Mouse (Mus musculus) forebrain, embryonic 14.5 days (tissue): ENCODE measurements around the gene Cep70. TPM values are rescaled to one million over a fixed set of nuclear protein-coding genes. Genes with fewer than 3 reads are reported as not detected.

ENCODE experiments used
- ATAC-seq: fragments of 200-750 bp; cut with Nextera tagmentation; 2 replicates; pipeline ENCODE4 v1.8.0; 2017; ENCODE audit warnings: mild to moderate bottlenecking, moderate library complexity
- DNase-seq: peaks from one replicate; pipeline ENCODE4 v3.0.0-alpha.2; 2015; ENCODE audit warnings: low spot score
- H3K27ac ChIP-seq: fragments of 300-500 bp; sonication (generic); 2 replicates; pipeline ENCODE4 v1.5.1; 2014; ENCODE audit warnings: low read depth, mild to moderate bottlenecking, control low read depth, low read length, moderate library complexity
- H3K27me3 ChIP-seq: fragments of 300-500 bp; sonication (generic); replicated peaks from 2 replicates; pipeline ENCODE4 v1.6.1; 2014; ENCODE audit warnings: low read length, control low read depth, mixed read lengths; ENCODE audit not compliant: control insufficient read depth, insufficient read depth
- H3K36me3 ChIP-seq: fragments of 300-500 bp; sonication (generic); 2 replicates; pipeline ENCODE4 v1.6.1; 2014; ENCODE audit warnings: low read length, control low read depth; ENCODE audit not compliant: control insufficient read depth, insufficient read depth
- H3K4me1 ChIP-seq: fragments of 300-500 bp; sonication (generic); 2 replicates; pipeline ENCODE4 v1.6.1; 2014; ENCODE audit warnings: antibody characterized with exemption, low read length, control low read depth; ENCODE audit not compliant: control insufficient read depth, insufficient read depth
- H3K4me2 ChIP-seq: fragments of 300-500 bp; sonication (generic); 2 replicates; pipeline ENCODE4 v1.6.1; 2014; ENCODE audit warnings: mild to moderate bottlenecking, control low read depth, low read length
- H3K4me3 ChIP-seq: fragments of 300-500 bp; sonication (generic); 2 replicates; pipeline ENCODE4 v1.5.1; 2014; ENCODE audit warnings: low read depth, low read length, control low read depth
- H3K9ac ChIP-seq: fragments of 300-500 bp; sonication (generic); 2 replicates; pipeline ENCODE4 v1.6.1; 2014; ENCODE audit warnings: mild to moderate bottlenecking, low read length, control low read depth, moderate library complexity
- H3K9me3 ChIP-seq: fragments of 300-500 bp; sonication (generic); replicated peaks from 2 replicates; pipeline ENCODE4 v1.6.1; 2016; ENCODE audit warnings: low read length, control low read depth, mixed read lengths; ENCODE audit not compliant: control insufficient read depth
- WGBS: fragments of 180-500 bp; shearing (Covaris S2); extraction: QIAGEN DNeasy Blood & Tissue Kit; methylation state at CpG from one replicate; pipeline ENCODE4 v1.1.7; 2014; 5-methylcytosine and 5-hydroxymethylcytosine counted together
- polyA plus RNA-seq: library from polyadenylated mRNA; unstranded; fragments of >200 nt; fragmentation: Nextera tagmentation; extraction: Ambion mirVana; gene quantifications from 2 replicates; pipeline ENCODE4 v1.2.1, GENCODE M21; 2014

Gene Cep70
- polyA plus RNA-seq, 1 experiment from 2014 or later: 65.1 TPM

DNA sequence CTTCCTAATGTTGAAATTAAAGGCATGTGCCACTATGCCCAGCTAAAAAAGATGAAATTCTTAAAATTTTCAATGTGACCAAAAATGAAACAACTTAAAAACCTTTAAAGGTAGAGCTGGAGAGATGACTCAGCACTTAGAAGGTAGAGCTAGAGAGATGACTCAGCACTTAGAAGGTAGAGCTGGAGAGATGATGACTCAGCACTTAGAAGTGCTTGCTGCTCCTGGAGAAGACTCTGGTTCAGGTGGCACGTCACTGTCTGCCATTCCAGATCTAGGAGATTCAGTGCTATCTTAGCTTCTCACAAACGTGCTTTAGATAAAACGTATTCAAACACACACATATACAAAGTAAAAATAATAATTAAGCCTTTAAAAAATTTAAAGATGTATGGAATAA lies 13.7 kb downstream of the Cep70 start:
- H3K9ac ChIP-seq: no peak overlapping the region

DNA sequence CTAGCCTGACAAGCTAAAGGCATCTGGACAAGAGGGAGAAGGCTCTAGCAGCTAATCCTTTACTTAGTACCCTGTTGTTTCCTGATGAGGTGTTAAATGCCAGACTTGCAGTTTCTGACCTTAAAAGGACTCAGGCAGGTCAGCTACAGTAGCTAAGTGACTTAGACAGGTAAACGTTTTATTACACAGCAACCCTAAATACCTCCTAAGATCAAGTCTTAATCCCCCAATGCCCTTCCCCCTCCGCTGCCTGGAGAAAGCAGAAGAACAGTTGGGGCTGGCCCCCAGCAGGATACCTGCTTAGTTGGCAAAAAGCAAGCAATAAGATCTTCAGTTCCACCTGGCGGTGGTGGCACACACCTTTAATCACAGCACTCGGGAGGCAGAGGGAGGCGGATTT lies 15.7 kb downstream of the Cep70 start:
- H3K4me3 ChIP-seq: no peak overlapping the region
- H3K36me3 ChIP-seq: peaks cover 65% of the 10 kb centered on the region
- no peaks in the 10 kb centered on the region for H3K9me3 ChIP-seq
- no peaks in the 10 kb centered on the region for H3K4me1 ChIP-seq
- H3K9ac ChIP-seq: no peak overlapping the region
- WGBS: 71% methylated on average over 5 of the region's 5 CpGs
- H3K4me2 ChIP-seq: no peak overlapping the region
- ATAC-seq (no peak), DNase-seq (no peak)
- no peaks in the 10 kb centered on the region for H3K27me3 ChIP-seq
- H3K27ac ChIP-seq: no peak overlapping the region

More for the DNA sequence above, 13.7 kb downstream of the Cep70 start:
- H3K27ac ChIP-seq: no peak overlapping the region
- WGBS: 93% methylated on average over 3 of the region's 3 CpGs
- H3K4me2 ChIP-seq: no peak overlapping the region
- H3K36me3 ChIP-seq: peaks cover 50% of the 10 kb centered on the region
- H3K4me3 ChIP-seq: no peak overlapping the region
- no peaks in the 10 kb centered on the region for H3K27me3 ChIP-seq
- no peak for ATAC-seq
- no peaks in the 10 kb centered on the region for H3K4me1 ChIP-seq
- no peak for DNase-seq
- no peaks in the 10 kb centered on the region for H3K9me3 ChIP-seq

DNA sequence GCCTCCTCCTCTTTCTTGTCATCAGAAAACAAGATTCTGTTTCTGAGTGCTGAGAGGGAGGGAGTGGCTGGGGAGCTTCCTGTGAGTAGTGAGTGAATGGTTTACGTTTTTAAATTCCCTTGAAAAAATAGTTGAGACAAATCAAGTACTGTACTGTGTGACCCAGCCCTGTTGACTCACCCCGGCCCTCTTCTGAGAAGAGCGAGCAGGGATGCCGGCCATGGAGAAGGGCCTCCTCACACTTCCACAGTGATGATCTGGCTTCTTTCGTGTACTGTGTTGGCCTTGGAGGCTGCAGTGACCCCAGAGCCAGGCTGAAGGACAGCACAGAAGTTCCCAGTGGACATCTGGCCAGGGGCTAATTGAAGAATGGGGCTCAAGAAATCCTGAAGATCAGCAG lies 61.1 kb downstream of the Cep70 start:
- H3K27ac ChIP-seq: no peak overlapping the region
- H3K4me1 ChIP-seq: no peaks in the 10 kb centered on the region
- no peak for DNase-seq
- H3K9ac ChIP-seq: no peak overlapping the region
- H3K27me3 ChIP-seq: no peaks in the 10 kb centered on the region
- no peaks in the 10 kb centered on the region for H3K9me3 ChIP-seq
- WGBS: 94% methylated on average over 5 of the region's 5 CpGs
- peaks cover 58% of the 10 kb centered on the region for H3K36me3 ChIP-seq
- ATAC-seq: no peak
- H3K4me2 ChIP-seq: no peak overlapping the region
- H3K4me3 ChIP-seq: no peak overlapping the region

DNA sequence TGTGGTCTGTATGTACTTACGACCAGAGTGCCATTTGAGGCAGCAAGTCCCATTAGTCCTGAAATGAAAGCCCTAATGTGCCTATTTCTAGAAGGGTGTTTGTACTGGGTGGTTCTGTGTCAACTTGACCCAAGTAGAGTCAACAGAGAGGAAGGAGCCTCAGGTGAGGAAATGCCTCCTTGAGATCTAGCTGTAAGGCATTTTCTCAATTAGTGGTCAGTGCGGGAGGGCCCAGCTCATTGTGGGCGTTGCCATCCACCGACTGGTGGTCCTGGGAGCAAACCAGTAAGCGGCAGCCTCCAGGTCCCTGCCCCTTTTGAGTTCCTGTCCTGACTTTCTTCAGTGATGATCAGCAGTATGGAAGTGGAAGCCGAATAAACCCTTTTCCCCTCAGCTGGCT lies 63.1 kb downstream of the Cep70 start:
- H3K9me3 ChIP-seq: no peaks in the 10 kb centered on the region
- no peak for ATAC-seq
- no peak overlapping the region for H3K4me3 ChIP-seq
- no peaks in the 10 kb centered on the region for H3K4me1 ChIP-seq
- H3K36me3 ChIP-seq: peaks cover 57% of the 10 kb centered on the region
- H3K9ac ChIP-seq: no peak overlapping the region
- no peak overlapping the region for H3K27ac ChIP-seq
- H3K27me3 ChIP-seq: no peaks in the 10 kb centered on the region
- 87% methylated on average over 6 of the region's 6 CpGs for WGBS
- no peak for DNase-seq
- H3K4me2 ChIP-seq: no peak overlapping the region

DNA sequence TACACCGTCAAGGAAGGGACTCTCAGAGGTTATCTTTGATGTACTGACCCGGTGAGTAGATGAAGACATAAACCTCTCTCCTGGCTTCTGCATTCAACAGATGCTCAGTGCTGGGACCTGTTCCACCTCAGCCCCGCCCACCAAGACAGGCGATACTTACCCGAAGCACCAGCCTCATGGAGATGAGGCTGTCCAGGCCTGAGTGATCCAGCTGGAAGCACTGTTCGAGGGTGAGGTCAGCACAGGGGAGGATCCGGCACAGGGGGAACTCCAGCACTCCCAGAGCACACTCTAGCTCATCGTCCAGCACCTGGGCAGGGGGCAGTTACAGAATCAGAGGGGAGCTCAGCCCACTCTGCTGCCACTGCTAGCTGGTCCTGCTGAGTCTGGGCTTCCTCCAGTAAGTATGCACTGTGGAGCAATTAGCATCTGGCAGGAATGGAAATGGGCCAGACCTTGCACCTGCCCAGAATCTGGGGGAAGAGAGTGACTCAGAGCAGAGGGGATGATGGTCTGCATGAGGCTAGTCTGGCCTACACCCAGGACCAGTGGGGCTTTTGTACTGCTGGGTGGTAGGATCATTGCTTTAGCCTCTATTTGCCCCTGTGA lies 76.3 kb downstream of the Cep70 start:
- Histone ChIP-seq H3K27me3 (no peaks in the 10 kb centered on the region), H3K4me3 (no peak overlapping the region), H3K36me3 (no peaks in the 10 kb centered on the region), H3K27ac (no peak overlapping the region), H3K4me2 (no peak overlapping the region), H3K9ac (no peak overlapping the region), H3K4me1 (no peaks in the 10 kb centered on the region), H3K9me3 (no peaks in the 10 kb centered on the region)
- ATAC-seq (no peak), DNase-seq (peak; percentile 13)
- WGBS: 75% methylated on average over 8 of the region's 8 CpGs

DNA sequence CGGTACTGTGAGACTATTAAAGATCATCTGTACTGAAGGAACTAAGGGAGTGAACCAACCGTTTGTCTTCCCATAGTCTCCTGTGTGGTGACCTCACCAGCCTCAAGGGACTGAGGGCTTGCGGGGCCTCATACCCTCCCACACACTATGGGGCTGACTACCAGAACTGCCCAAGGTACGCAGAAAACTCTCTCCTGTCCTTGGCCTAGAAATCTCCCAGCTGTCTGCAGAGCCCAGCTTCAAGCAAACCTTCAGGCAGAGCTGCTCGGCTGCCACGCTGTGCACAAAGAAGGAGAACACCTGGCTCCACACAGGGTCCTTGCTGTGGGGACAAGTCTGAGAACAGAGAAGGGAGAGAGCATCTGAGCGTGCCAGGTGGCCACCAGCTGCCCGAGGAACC lies 76.8 kb downstream of the Cep70 start:
- WGBS: 88% methylated on average over 8 of the region's 8 CpGs
- H3K9me3 ChIP-seq: no peaks in the 10 kb centered on the region
- no peak for ATAC-seq

DNA sequence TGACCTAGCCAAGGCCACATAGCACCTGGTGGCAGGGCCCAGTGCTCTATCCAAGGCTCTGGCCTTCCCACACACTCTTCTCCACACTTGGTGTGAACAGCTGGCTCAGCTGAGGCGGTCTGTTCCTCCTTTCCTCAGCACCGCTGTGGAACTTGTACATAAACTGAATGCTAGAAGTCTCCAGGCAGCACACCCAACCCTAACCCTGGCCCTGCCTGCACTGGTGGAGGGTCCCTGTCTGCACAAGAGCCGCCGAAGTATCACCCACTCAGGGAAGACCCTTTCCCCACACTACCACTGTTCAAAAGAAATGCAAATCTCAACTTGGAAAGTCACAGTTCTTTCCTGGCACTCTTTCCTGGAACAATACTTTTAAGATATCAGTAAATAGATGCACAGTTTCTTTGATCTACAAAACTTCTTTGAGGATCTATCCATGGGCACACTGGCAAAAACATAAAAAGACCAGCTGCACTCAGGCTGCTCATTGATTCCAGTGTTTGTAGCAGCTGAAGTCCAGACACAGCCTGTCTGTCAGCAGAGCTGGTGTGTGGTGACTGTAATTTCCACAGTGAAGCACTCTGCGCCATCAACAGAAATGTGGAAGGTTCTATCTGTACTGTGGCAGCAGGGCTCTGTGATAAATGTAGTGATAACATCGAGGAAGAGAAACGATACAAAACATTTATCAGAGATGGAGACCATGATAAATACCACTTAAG lies 82.2 kb downstream of the Cep70 start:
- Histone ChIP-seq H3K4me2 (no peak overlapping the region), H3K27me3 (no peaks in the 10 kb centered on the region), H3K27ac (no peak overlapping the region), H3K4me3 (no peak overlapping the region), H3K9ac (no peak overlapping the region), H3K4me1 (0 out of 2 replicates have a peak, but pooled peaks cover 2% of the 10 kb centered on the region), H3K9me3 (no peaks in the 10 kb centered on the region), H3K36me3 (no peaks in the 10 kb centered on the region)
- ATAC-seq (no peak), DNase-seq (peak; percentile 12)
- WGBS: 85% methylated on average over 7 of the region's 7 CpGs

More for the DNA sequence above, 76.8 kb downstream of the Cep70 start:
- Histone ChIP-seq H3K36me3 (no peaks in the 10 kb centered on the region), H3K27me3 (no peaks in the 10 kb centered on the region), H3K4me3 (no peak overlapping the region), H3K4me2 (no peak overlapping the region), H3K4me1 (no peaks in the 10 kb centered on the region), H3K27ac (no peak overlapping the region), H3K9ac (no peak overlapping the region)
- no peak for DNase-seq

DNA sequence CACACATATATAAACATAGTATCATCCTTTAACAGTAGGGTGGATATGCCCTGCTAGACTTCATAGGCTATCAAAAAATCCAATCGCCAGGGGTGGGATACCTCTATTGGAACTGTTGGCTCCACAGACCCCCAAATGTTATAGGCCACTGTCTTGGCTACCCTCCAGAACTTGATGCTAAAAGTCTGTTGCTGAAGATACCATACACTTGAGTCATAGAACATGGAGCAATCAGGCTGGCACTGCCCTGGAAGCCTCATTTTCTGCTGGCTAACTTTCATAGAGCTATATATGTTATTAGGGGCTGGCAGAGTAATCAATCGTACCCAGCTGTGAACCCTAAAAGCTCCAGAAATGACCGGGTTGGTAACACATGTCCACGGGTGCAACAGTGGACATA lies 82.8 kb downstream of the Cep70 start:
- H3K27me3 ChIP-seq: no peaks in the 10 kb centered on the region
- H3K9ac ChIP-seq: no peak overlapping the region
- no peaks in the 10 kb centered on the region for H3K36me3 ChIP-seq
- no peak overlapping the region for H3K27ac ChIP-seq
- ATAC-seq (no peak), DNase-seq (no peak)
- no peak overlapping the region for H3K4me3 ChIP-seq
- H3K4me1 ChIP-seq: 0 out of 2 replicates have a peak, but pooled peaks cover 2% of the 10 kb centered on the region
- no peaks in the 10 kb centered on the region for H3K9me3 ChIP-seq
- WGBS: 88% methylated on average over 4 of the region's 4 CpGs
- no peak overlapping the region for H3K4me2 ChIP-seq

DNA sequence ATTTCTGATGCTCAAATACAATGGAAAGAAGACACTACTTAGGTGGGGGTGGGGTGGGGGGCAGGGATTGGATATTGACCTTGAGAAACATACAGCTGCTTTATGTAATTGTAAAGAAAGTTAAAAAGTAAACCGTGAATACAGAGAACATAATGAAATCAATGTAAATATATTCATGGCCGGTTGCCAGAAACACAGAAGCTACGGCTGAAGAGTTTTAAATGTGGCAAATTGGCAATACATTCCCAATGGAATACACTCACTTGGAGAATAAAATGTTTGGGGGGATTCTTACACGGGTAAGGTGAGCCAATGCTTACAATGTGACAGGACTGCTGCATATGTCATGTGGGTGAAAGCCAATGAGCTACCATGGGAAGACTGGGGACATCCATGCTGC lies 83.7 kb downstream of the Cep70 start:
- Histone ChIP-seq H3K27me3 (no peaks in the 10 kb centered on the region), H3K9me3 (no peaks in the 10 kb centered on the region), H3K4me2 (no peak overlapping the region), H3K4me1 (0 out of 2 replicates have a peak, but pooled peaks cover 2% of the 10 kb centered on the region), H3K27ac (no peak overlapping the region), H3K9ac (no peak overlapping the region), H3K4me3 (no peak overlapping the region), H3K36me3 (no peaks in the 10 kb centered on the region)
- WGBS: 26% methylated on average over 4 of the region's 4 CpGs
- ATAC-seq (no peak), DNase-seq (peak; percentile 81)
